Mouse (Mus musculus): Measurements from ENCODE around the gene Qrich2. TPM values are rescaled to one million over a fixed set of nuclear protein-coding genes. Genes with fewer than 3 reads are reported as not detected.

Gene Qrich2
- total and polyA plus RNA-seq, 3 experiments, result 0.11 TPM; not detected in 2

DNA sequence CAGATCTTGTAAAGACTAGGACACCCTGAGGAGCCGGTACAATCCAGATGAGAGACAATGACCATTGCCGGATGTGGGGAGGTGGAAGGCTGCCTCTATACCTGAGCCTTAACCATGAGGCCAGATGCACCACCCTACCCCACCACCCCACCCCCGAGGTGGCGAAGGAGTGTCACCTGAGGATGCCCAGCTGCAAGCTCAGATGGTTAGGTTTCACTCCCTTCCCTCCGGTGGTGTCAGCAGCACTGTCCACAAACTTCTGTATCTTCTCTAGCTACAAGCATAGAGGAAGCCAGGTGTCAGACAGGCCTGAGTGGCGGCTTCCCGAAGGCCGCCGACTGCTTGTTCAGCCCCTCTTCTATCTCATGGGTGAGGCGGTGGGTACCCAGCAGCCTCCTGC is 12.2 kb downstream of the Qrich2 start:
- no peak overlapping the region for H3K9ac ChIP-seq (ENCODE audit: control insufficient read depth, low read depth, low read length, poor library complexity, severe bottlenecking)
- no peak for DNase-seq (ENCODE audit: low read depth, low spot score)
- TF ChIP-seq RCOR1 (IDR thresholded peaks at IDR 0.05; ENCODE audit: low read depth, low read length), result no peak
- no peak for TF ChIP-seq MAFK (IDR thresholded peaks at IDR 0.05; ENCODE audit: borderline replicate concordance, low read depth, low read length)
- TF ChIP-seq MAZ (IDR thresholded peaks at IDR 0.05; ENCODE audit: low read depth, low read length), result no peak
- no peak for TF ChIP-seq ZKSCAN1 (IDR thresholded peaks at IDR 0.05; ENCODE audit: low read depth, low read length)
- TF ChIP-seq BHLHE40 (IDR thresholded peaks at IDR 0.05; ENCODE audit: borderline replicate concordance, low read depth, low read length), result no peak
- TF ChIP-seq TCF12 (IDR thresholded peaks at IDR 0.05; ENCODE audit: low read depth, low read length), result no peak
- TF ChIP-seq CHD1 (IDR thresholded peaks at IDR 0.05; ENCODE audit: low read depth, low read length), result no peak
- no peak for TF ChIP-seq POLR2AphosphoS5 (IDR thresholded peaks at IDR 0.05; ENCODE audit: borderline replicate concordance, low read depth, low read length)
- TF ChIP-seq MEF2A (IDR thresholded peaks at IDR 0.05; ENCODE audit: extremely low read depth, insufficient replicate concordance, low read depth, low read length, poor library complexity, severe bottlenecking), result no peak
- no peak for TF ChIP-seq CHD2 (IDR thresholded peaks at IDR 0.05; ENCODE audit: low read length)
- TF ChIP-seq KAT2A (conservative IDR thresholded peaks at IDR 0.05; ENCODE audit: low read depth, low read length), result no peak
- TF ChIP-seq CTCF (IDR thresholded peaks at IDR 0.05 in 2 of 3, conservative IDR thresholded peaks at IDR 0.05 in 1 of 3; ENCODE audit: control insufficient read depth in 1 of 3, insufficient read depth in 1 of 3, low read depth in 2 of 3, low read length in 3 of 3, poor library complexity in 1 of 3, severe bottlenecking in 1 of 3), result no peak
- no peak for TF ChIP-seq NRF1 (IDR thresholded peaks at IDR 0.05; ENCODE audit: insufficient read depth, low read depth, low read length, poor library complexity, severe bottlenecking)
- no peak for TF ChIP-seq HCFC1 (IDR thresholded peaks at IDR 0.05; ENCODE audit: low read depth, low read length)
- no peak for TF ChIP-seq POLR2AphosphoS2 (IDR thresholded peaks at IDR 0.05; ENCODE audit: low read length)
- no peak for TF ChIP-seq MYB (IDR thresholded peaks at IDR 0.05; ENCODE audit: low read depth, low read length)
- TF ChIP-seq NELFE (IDR thresholded peaks at IDR 0.05; ENCODE audit: low read depth, low read length), result no peak
- no peak for TF ChIP-seq UBTF (IDR thresholded peaks at IDR 0.05; ENCODE audit: borderline replicate concordance, insufficient read depth, low read depth, low read length)
- TF ChIP-seq RAD21 (IDR thresholded peaks at IDR 0.05; ENCODE audit: low read depth, low read length), result no peak

DNA sequence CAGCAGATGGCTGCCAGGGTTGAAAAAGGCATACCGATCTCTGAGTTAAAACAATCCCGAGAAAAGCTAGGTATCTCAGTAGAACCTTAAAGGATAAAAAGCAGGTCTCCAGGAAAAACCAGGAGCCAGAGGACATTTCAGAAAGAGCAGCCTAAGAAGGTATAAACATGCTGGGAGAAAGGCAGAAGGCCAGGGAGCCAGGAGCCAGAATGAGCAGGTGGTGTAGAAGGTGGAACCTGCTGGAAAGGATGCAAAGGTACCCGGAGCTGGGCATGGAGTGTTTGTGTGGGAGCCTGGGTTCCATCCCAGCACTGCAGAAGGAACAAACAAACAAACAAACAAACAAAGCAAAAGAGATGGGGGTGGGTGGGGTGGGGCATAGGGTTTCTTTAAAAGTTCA is 16.7 kb downstream of the Qrich2 start:
- Histone ChIP-seq H3K9me3 (replicated peaks; ENCODE audit: insufficient read depth, low read length) (no peaks in the 10 kb centered on the region), H3K9ac (ENCODE audit: control insufficient read depth, low read depth, low read length, poor library complexity, severe bottlenecking) (no peak overlapping the region), H3K4me3 (ENCODE audit: control insufficient read depth in 1 of 2, insufficient read depth in 1 of 2, low read depth in 2 of 2, low read length in 2 of 2) (no peak overlapping the region), H3K36me3 (ENCODE audit: control insufficient read depth in 1 of 2, insufficient read depth in 2 of 2, low read length in 2 of 2) (no peaks in the 10 kb centered on the region), H3K27ac (ENCODE audit: control insufficient read depth, low read depth, low read length) (no peak overlapping the region), H3K4me1 (ENCODE audit: control insufficient read depth in 1 of 2, insufficient read depth in 2 of 2, low read length in 2 of 2) (no peaks in the 10 kb centered on the region), H3K27me3 (ENCODE audit: control insufficient read depth in 1 of 2, insufficient read depth in 2 of 2, low read length in 2 of 2) (no peaks in the 10 kb centered on the region), H3K79me2 (ENCODE audit: control insufficient read depth, insufficient read depth, low read length, poor library complexity) (no peaks in the 10 kb centered on the region)
- TF ChIP-seq CHD2 (IDR thresholded peaks at IDR 0.05; ENCODE audit: low read length) (no peak), UBTF (IDR thresholded peaks at IDR 0.05; ENCODE audit: borderline replicate concordance, insufficient read depth, low read depth, low read length) (no peak), GATA1 (IDR thresholded peaks at IDR 0.05; ENCODE audit: low read depth, low read length) (no peak), CTCF (IDR thresholded peaks at IDR 0.05 in 2 of 3, conservative IDR thresholded peaks at IDR 0.05 in 1 of 3; ENCODE audit: control insufficient read depth in 1 of 3, insufficient read depth in 1 of 3, low read depth in 2 of 3, low read length in 3 of 3, poor library complexity in 1 of 3, severe bottlenecking in 1 of 3) (no peak), TCF12 (IDR thresholded peaks at IDR 0.05; ENCODE audit: low read depth, low read length) (no peak), MAX (IDR thresholded peaks at IDR 0.05; ENCODE audit: low read length) (no peak), SMC3 (IDR thresholded peaks at IDR 0.05; ENCODE audit: low read depth, low read length) (no peak), CHD1 (IDR thresholded peaks at IDR 0.05; ENCODE audit: low read depth, low read length) (no peak), E2F4 (IDR thresholded peaks at IDR 0.05; ENCODE audit: borderline replicate concordance, low read depth, low read length) (no peak), RCOR1 (IDR thresholded peaks at IDR 0.05; ENCODE audit: low read depth, low read length) (no peak), ZNF384 (IDR thresholded peaks at IDR 0.05; ENCODE audit: low read depth, low read length) (no peak), USF1 (IDR thresholded peaks at IDR 0.05; ENCODE audit: low read depth, low read length) (no peak), POLR2A (IDR thresholded peaks at IDR 0.05; ENCODE audit: control insufficient read depth in 1 of 2, insufficient read depth in 1 of 2, low read depth in 1 of 2, low read length in 2 of 2, poor library complexity in 1 of 2) (no peak), MEF2A (IDR thresholded peaks at IDR 0.05; ENCODE audit: extremely low read depth, insufficient replicate concordance, low read depth, low read length, poor library complexity, severe bottlenecking) (no peak), USF2 (IDR thresholded peaks at IDR 0.05; ENCODE audit: borderline replicate concordance in 1 of 2, insufficient read depth in 1 of 2, low read depth in 1 of 2, low read length in 2 of 2) (no peak), ELF1 (IDR thresholded peaks at IDR 0.05; ENCODE audit: low read depth, low read length) (no peak)
- DNase-seq (ENCODE audit: low read depth, low spot score), result no peak

More for the DNA sequence above, 12.2 kb downstream of the Qrich2 start:
- no peaks in the 10 kb centered on the region for H3K36me3 ChIP-seq (ENCODE audit: control insufficient read depth in 1 of 2, insufficient read depth in 2 of 2, low read length in 2 of 2)
- H3K9me3 ChIP-seq (replicated peaks; ENCODE audit: insufficient read depth, low read length), result no peaks in the 10 kb centered on the region
- no peaks in the 10 kb centered on the region for H3K4me1 ChIP-seq (ENCODE audit: control insufficient read depth in 1 of 2, insufficient read depth in 2 of 2, low read length in 2 of 2)
- H3K27ac ChIP-seq (ENCODE audit: control insufficient read depth, low read depth, low read length), result no peak overlapping the region
- no peaks in the 10 kb centered on the region for H3K27me3 ChIP-seq (ENCODE audit: control insufficient read depth in 1 of 2, insufficient read depth in 2 of 2, low read length in 2 of 2)
- no peak overlapping the region for H3K4me3 ChIP-seq (ENCODE audit: control insufficient read depth in 1 of 2, insufficient read depth in 1 of 2, low read depth in 2 of 2, low read length in 2 of 2)
- no peaks in the 10 kb centered on the region for H3K79me2 ChIP-seq (ENCODE audit: control insufficient read depth, insufficient read depth, low read length, poor library complexity)

Data from MEL (cell line).